Mouse (Mus musculus): ENCODE results near the gene Ndufb7. TPM values are rescaled to one million over a fixed set of nuclear protein-coding genes. Genes with fewer than 3 reads are reported as not detected.
A peak's percentile ranks its signal among the peaks of the same experiment; 100 is the strongest.

The Ndufb7 gene
- total and polyA plus RNA-seq, 3 experiments = 620 to 1,159 (median 733) TPM

DNA sequence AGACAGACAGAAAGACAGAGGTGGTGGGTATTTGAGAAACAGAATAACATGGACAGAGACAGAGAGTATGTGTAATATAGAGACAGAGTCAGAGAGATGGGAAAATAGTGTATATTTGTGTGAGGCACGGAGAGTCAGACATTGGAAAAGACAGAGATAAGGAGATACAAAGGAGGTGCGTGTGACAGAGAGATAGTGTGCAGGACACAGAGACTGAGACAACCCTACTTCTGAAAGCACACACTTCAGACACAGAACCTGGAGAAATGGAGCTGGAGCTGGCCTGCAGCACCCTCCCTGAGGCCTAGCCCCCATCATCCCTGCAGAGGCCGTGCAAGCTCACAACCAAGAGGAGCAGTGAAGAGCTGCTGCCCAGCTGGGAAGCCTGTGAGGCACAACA lies 3.8 kb upstream of the Ndufb7 start:
- 53% methylated on average over 3 of the region's 3 CpGs for WGBS
- intact Hi-C loops (cut with DNase I) = no loop called here
- no peak for DNase-seq

DNA sequence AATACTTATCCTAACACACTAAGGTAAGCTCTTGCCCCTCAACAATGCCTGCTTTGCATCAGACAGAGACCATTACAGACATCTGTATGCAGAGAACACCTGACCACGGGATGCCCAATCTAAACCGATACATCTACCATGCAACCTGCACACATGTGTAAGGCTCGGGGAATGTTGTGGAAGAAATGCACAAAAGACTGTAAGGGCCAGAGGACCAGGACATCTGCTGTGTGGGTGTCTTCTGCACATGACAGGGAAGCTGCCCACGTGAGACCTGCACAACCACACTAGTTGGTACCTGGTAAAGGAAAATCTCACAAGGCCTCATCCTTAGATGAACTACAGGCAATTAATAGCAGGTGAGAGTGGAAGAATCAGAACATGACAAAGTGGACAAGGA lies 3.2 kb upstream of the Ndufb7 start:
- TF ChIP-seq POLR2A (IDR thresholded peaks at IDR 0.05; ENCODE audit: insufficient read depth, low read depth, low read length) (no peak), CTCF (IDR thresholded peaks at IDR 0.05) (no peak), EP300 (IDR thresholded peaks at IDR 0.05; ENCODE audit: insufficient read depth, low read depth, low read length) (no peak)
- 66% methylated on average over 4 of the region's 4 CpGs for WGBS
- Histone ChIP-seq H3K27me3 (ENCODE audit: control insufficient read depth, insufficient read depth, low read length) (no peaks in the 10 kb centered on the region), H3K4me1 (ENCODE audit: control insufficient read depth, insufficient read depth, low read length) (peaks cover 4% of the 10 kb centered on the region), H3K9ac (ENCODE audit: low read depth, low read length) (no peak overlapping the region), H3K27ac (no peak overlapping the region), H3K4me3 (no peak overlapping the region), H3K79me2 (replicated peaks; ENCODE audit: control insufficient read depth, insufficient read depth, low read length) (peaks cover 4% of the 10 kb centered on the region; the same call in 1 of the 2 replicates), H3K36me3 (ENCODE audit: control insufficient read depth, insufficient read depth, low read length) (no peaks in the 10 kb centered on the region)
- no peak for DNase-seq
- intact Hi-C loops (cut with DNase I) = no loop called here

More for the DNA sequence above, 3.8 kb upstream of the Ndufb7 start:
- H3K36me3 ChIP-seq (ENCODE audit: control insufficient read depth, insufficient read depth, low read length) = no peaks in the 10 kb centered on the region
- H3K4me1 ChIP-seq (ENCODE audit: control insufficient read depth, insufficient read depth, low read length) = peaks cover 3% of the 10 kb centered on the region
- H3K27me3 ChIP-seq (ENCODE audit: control insufficient read depth, insufficient read depth, low read length) = no peaks in the 10 kb centered on the region
- no peak overlapping the region for H3K27ac ChIP-seq
- H3K9ac ChIP-seq (ENCODE audit: low read depth, low read length) = no peak overlapping the region
- TF ChIP-seq CTCF (IDR thresholded peaks at IDR 0.05) (no peak), POLR2A (IDR thresholded peaks at IDR 0.05; ENCODE audit: insufficient read depth, low read depth, low read length) (no peak), EP300 (IDR thresholded peaks at IDR 0.05; ENCODE audit: insufficient read depth, low read depth, low read length) (no peak)
- no peak overlapping the region for H3K4me3 ChIP-seq
- H3K79me2 ChIP-seq (replicated peaks; ENCODE audit: control insufficient read depth, insufficient read depth, low read length) = peaks cover 3% of the 10 kb centered on the region; the same call in 1 of the 2 replicates

DNA sequence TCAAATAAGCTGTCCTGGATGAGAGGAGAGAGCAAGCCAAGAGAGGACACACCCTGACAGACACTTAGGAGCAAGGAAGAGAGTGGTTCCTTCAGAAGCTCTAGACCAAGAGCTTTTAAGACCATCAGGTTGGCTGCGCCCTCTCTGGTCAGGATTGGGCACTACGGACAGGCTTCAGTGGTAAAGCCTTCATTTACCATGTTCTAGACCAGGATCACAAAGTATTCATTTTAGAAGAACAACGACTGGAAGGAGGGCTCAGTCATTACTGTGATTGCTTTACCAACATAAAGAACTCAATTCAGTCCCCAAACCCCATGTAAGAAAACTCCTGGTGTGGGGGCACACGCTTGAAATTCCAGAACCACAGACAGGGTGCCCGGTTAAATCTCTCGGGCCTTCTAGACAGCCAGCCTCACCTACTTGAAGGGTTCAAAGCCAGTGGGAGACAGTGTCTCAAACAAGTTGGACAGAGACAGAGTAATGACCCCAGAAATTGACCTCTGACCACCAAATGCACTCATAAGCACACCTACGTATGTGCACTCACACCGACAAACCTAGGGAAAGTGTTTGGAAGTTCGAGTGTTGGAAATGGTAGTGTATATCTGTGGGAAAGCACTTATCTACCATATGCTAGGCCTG lies 618 bp upstream of the Ndufb7 start:
- Histone ChIP-seq H3K4me3 (no peak overlapping the region), H3K9ac (ENCODE audit: low read depth, low read length) (no peak overlapping the region), H3K36me3 (ENCODE audit: control insufficient read depth, insufficient read depth, low read length) (no peaks in the 10 kb centered on the region), H3K4me1 (ENCODE audit: control insufficient read depth, insufficient read depth, low read length) (peaks cover 6% of the 10 kb centered on the region), H3K27me3 (ENCODE audit: control insufficient read depth, insufficient read depth, low read length) (no peaks in the 10 kb centered on the region), H3K79me2 (replicated peaks; ENCODE audit: control insufficient read depth, insufficient read depth, low read length) (peaks cover 6% of the 10 kb centered on the region; the same call in 1 of the 2 replicates), H3K27ac (no peak overlapping the region)
- peak in 1 of 2 experiments; percentile 14 for DNase-seq
- 71% methylated on average over 9 of the region's 9 CpGs for WGBS
- intact Hi-C loops (cut with DNase I) = loop anchor here (1.0 to 5.0 kb wide), 2 partner anchors 41 to 56 kb away; partner anchors contain the start of genes Dnajb1 and Tecr
- TF ChIP-seq CTCF (IDR thresholded peaks at IDR 0.05) (peak; percentile 30), EP300 (IDR thresholded peaks at IDR 0.05; ENCODE audit: insufficient read depth, low read depth, low read length) (no peak)

DNA sequence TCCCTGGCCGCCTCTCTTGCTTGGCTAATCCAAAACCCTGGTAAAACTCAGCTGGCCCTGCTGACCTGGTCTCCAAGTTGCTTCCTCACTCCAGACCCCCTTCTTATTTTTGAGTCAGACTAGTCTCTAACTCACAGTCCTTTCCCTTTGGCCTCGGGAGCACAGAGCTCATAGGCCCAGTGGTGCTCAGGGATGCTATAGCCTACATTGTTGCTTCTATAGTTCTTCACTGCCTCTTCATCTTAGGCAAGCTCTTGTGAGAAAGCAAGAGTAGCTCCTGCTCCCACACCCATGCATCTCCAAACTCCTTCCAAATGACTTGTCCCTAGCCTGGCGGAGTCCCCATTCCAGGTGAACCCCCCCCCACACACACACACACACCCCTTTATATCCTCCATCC lies 1.2 kb downstream of the Ndufb7 start:
- TF ChIP-seq CTCF (IDR thresholded peaks at IDR 0.05) (no peak), POLR2A (IDR thresholded peaks at IDR 0.05; ENCODE audit: insufficient read depth, low read depth, low read length) (no peak), EP300 (IDR thresholded peaks at IDR 0.05; ENCODE audit: insufficient read depth, low read depth, low read length) (no peak)
- intact Hi-C loops (cut with DNase I) = loop anchor here (5.0 kb wide), 1 partner anchor 40 kb away; the partner anchor contains the start of genes Dnajb1 and Tecr
- H3K4me1 ChIP-seq (ENCODE audit: control insufficient read depth, insufficient read depth, low read length) = peaks cover 6% of the 10 kb centered on the region
- peak overlapping the region; percentile 97; the same call in 1 of the 2 replicates for H3K27ac ChIP-seq
- DNase-seq = no peak
- peak overlapping the region; percentile 64 for H3K4me3 ChIP-seq
- no peaks in the 10 kb centered on the region for H3K36me3 ChIP-seq (ENCODE audit: control insufficient read depth, insufficient read depth, low read length)
- WGBS = 48% methylated on average over 3 of the region's 3 CpGs
- H3K27me3 ChIP-seq (ENCODE audit: control insufficient read depth, insufficient read depth, low read length) = no peaks in the 10 kb centered on the region
- peak overlapping the region; percentile 80; the same call in 1 of the 2 replicates for H3K9ac ChIP-seq (ENCODE audit: low read depth, low read length)
- H3K79me2 ChIP-seq (replicated peaks; ENCODE audit: control insufficient read depth, insufficient read depth, low read length) = peaks cover 6% of the 10 kb centered on the region; the same call in 1 of the 2 replicates

- 59% methylated on average over 5 of the region's 5 CpGs for WGBS
- peaks cover 6% of the 10 kb centered on the region; the same call in 1 of the 2 replicates for H3K79me2 ChIP-seq (replicated peaks; ENCODE audit: control insufficient read depth, insufficient read depth, low read length)
- intact Hi-C loops (cut with DNase I) = loop anchor here (5.0 kb wide), 1 partner anchor 39 kb away; the partner anchor contains the start of genes Dnajb1 and Tecr
- H3K4me1 ChIP-seq (ENCODE audit: control insufficient read depth, insufficient read depth, low read length) = peaks cover 6% of the 10 kb centered on the region
- peak in 1 of 2 experiments; percentile 23 for DNase-seq
- H3K9ac ChIP-seq (ENCODE audit: low read depth, low read length) = no peak overlapping the region
- H3K27ac ChIP-seq = no peak overlapping the region
- H3K27me3 ChIP-seq (ENCODE audit: control insufficient read depth, insufficient read depth, low read length) = no peaks in the 10 kb centered on the region
- no peaks in the 10 kb centered on the region for H3K36me3 ChIP-seq (ENCODE audit: control insufficient read depth, insufficient read depth, low read length)
- no peak overlapping the region for H3K4me3 ChIP-seq
- TF ChIP-seq CTCF (IDR thresholded peaks at IDR 0.05) (no peak), EP300 (IDR thresholded peaks at IDR 0.05; ENCODE audit: insufficient read depth, low read depth, low read length) (no peak), POLR2A (IDR thresholded peaks at IDR 0.05; ENCODE audit: insufficient read depth, low read depth, low read length) (no peak)
Observed at GRCm38 (mm10) chr8:83568128-83568527, 1.7 kb downstream of the Ndufb7 start.

DNA sequence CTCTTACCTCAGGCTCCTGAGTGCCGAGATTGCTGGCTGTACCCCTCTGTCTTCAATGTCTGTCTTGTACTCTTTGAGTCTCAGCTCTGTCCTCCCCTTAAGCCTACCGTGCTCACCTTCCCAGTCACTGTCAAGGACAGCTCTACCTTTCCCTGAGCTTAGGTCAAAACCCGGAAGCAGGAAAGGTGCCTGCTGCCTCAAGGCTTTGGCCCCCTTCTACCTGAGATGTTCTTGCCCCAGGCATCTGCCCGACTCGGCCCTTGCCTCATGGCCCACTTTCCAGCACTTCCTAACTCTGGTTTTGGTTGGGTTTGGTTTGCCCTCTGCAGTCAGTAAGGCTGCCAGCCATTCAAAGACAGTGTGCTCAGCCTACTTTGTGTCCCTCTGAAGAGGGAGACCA lies 2.3 kb downstream of the Ndufb7 start:
- Histone ChIP-seq H3K36me3 (ENCODE audit: control insufficient read depth, insufficient read depth, low read length) (no peaks in the 10 kb centered on the region), H3K4me3 (no peak overlapping the region), H3K4me1 (ENCODE audit: control insufficient read depth, insufficient read depth, low read length) (peaks cover 6% of the 10 kb centered on the region), H3K27me3 (ENCODE audit: control insufficient read depth, insufficient read depth, low read length) (no peaks in the 10 kb centered on the region), H3K9ac (ENCODE audit: low read depth, low read length) (no peak overlapping the region), H3K79me2 (replicated peaks; ENCODE audit: control insufficient read depth, insufficient read depth, low read length) (peaks cover 6% of the 10 kb centered on the region; the same call in 1 of the 2 replicates), H3K27ac (no peak overlapping the region; the same call in 1 of the 2 replicates)
- no peak for DNase-seq
- WGBS = 56% methylated on average over 5 of the region's 5 CpGs
- intact Hi-C loops (cut with DNase I) = loop anchor here (5.0 kb wide), 1 partner anchor 39 kb away; the partner anchor contains the start of genes Dnajb1 and Tecr
- TF ChIP-seq CTCF (IDR thresholded peaks at IDR 0.05) = no peak
- no peak for TF ChIP-seq EP300 (IDR thresholded peaks at IDR 0.05; ENCODE audit: insufficient read depth, low read depth, low read length)
